Mouse (Mus musculus): ENCODE data around the gene Pif1. TPM values are rescaled to one million over a fixed set of nuclear protein-coding genes. Genes with fewer than 3 reads are reported as not detected.

Gene Pif1
- total and polyA plus RNA-seq, 3 experiments, result 11.2 to 14.5 (median 12.2) TPM

GRCm38 (mm10) chr9:65545635-65546412 is 41.1 kb upstream of the Pif1 start:
- no peak; the same call in 1 of the 2 replicates for TF ChIP-seq MAX (IDR thresholded peaks at IDR 0.05; ENCODE audit: low read length)
- TF ChIP-seq BHLHE40 (IDR thresholded peaks at IDR 0.05; ENCODE audit: low read depth, low read length), result peak; percentile 90
- no peak for TF ChIP-seq TBP (conservative IDR thresholded peaks at IDR 0.05; ENCODE audit: low read depth, low read length)
- TF ChIP-seq POLR2A (IDR thresholded peaks at IDR 0.05; ENCODE audit: low read depth, low read length), result 0 out of 2 replicates have a peak, but pooled peaks have one; percentile 21
- no peak for TF ChIP-seq KAT2A (IDR thresholded peaks at IDR 0.05; ENCODE audit: insufficient replicate concordance, low read length)
- no peak for TF ChIP-seq HCFC1 (IDR thresholded peaks at IDR 0.05; ENCODE audit: low read depth, low read length)
- no peak for TF ChIP-seq UBTF (IDR thresholded peaks at IDR 0.05; ENCODE audit: low read depth, low read length)
- TF ChIP-seq CHD1 (IDR thresholded peaks at IDR 0.05; ENCODE audit: low read depth, low read length), result no peak
- TF ChIP-seq CHD2 (IDR thresholded peaks at IDR 0.05; ENCODE audit: low read length), result no peak
- no peak for TF ChIP-seq USF2 (conservative IDR thresholded peaks at IDR 0.05; ENCODE audit: low read depth, low read length)
- no peak for TF ChIP-seq ZMIZ1 (IDR thresholded peaks at IDR 0.05; ENCODE audit: low read depth, low read length)
- TF ChIP-seq NELFE (IDR thresholded peaks at IDR 0.05; ENCODE audit: low read depth, low read length), result no peak
- no peak for TF ChIP-seq PAX5 (IDR thresholded peaks at IDR 0.05; ENCODE audit: low read length)
- no peak for TF ChIP-seq JUN (IDR thresholded peaks at IDR 0.05; ENCODE audit: insufficient read depth, low read depth, low read length)
- TF ChIP-seq RCOR1 (conservative IDR thresholded peaks at IDR 0.05; ENCODE audit: low read depth, low read length), result no peak
- peak; percentile 47; the same call in 1 of the 2 replicates for TF ChIP-seq IRF4 (IDR thresholded peaks at IDR 0.05; ENCODE audit: low read depth, low read length)
- TF ChIP-seq CTCF (conservative IDR thresholded peaks at IDR 0.05 in 1 of 2, IDR thresholded peaks at IDR 0.05 in 1 of 2; ENCODE audit: low read depth in 2 of 2, low read length in 2 of 2), result no peak
- TF ChIP-seq GABPA (IDR thresholded peaks at IDR 0.05; ENCODE audit: insufficient replicate concordance, low read depth, low read length), result no peak
- peak; percentile 72 for TF ChIP-seq ELF1 (IDR thresholded peaks at IDR 0.05; ENCODE audit: low read depth, low read length)
- TF ChIP-seq SMC3 (IDR thresholded peaks at IDR 0.05; ENCODE audit: low read depth, low read length), result no peak
- no peak for TF ChIP-seq USF1 (IDR thresholded peaks at IDR 0.05; ENCODE audit: low read depth, low read length)
- TF ChIP-seq MAFK (IDR thresholded peaks at IDR 0.05; ENCODE audit: insufficient replicate concordance, low read length), result no peak
- TF ChIP-seq MYC (IDR thresholded peaks at IDR 0.05; ENCODE audit: low read depth, low read length), result 0 out of 2 replicates have a peak, but pooled peaks have one; percentile 39
- no peak for TF ChIP-seq ZC3H11A (IDR thresholded peaks at IDR 0.05; ENCODE audit: low read depth, low read length)
- 0 out of 2 replicates have a peak, but pooled peaks have one; percentile 11 for TF ChIP-seq ETS1 (conservative IDR thresholded peaks at IDR 0.05; ENCODE audit: low read depth, low read length)
- TF ChIP-seq SIN3A (IDR thresholded peaks at IDR 0.05; ENCODE audit: low read length), result no peak
- no peak for TF ChIP-seq MEF2A (IDR thresholded peaks at IDR 0.05; ENCODE audit: borderline replicate concordance, low read depth, low read length)
- TF ChIP-seq EP300 (IDR thresholded peaks at IDR 0.05; ENCODE audit: low read length), result peak; percentile 72; the same call in 1 of the 2 replicates
- TF ChIP-seq RAD21 (IDR thresholded peaks at IDR 0.05; ENCODE audit: low read depth, low read length), result no peak
- peak; percentile 29; the same call in 1 of the 2 replicates for TF ChIP-seq TCF12 (IDR thresholded peaks at IDR 0.05; ENCODE audit: low read depth, low read length)
- no peak for TF ChIP-seq ZNF384 (IDR thresholded peaks at IDR 0.05; ENCODE audit: low read depth, low read length)
- no peak for TF ChIP-seq POLR2AphosphoS2 (IDR thresholded peaks at IDR 0.05; ENCODE audit: low read depth, low read length)
- TF ChIP-seq MXI1 (IDR thresholded peaks at IDR 0.05; ENCODE audit: low read depth, low read length), result no peak
- TF ChIP-seq JUND (conservative IDR thresholded peaks at IDR 0.05; ENCODE audit: low read depth, low read length), result no peak
- no peak for TF ChIP-seq NRF1 (IDR thresholded peaks at IDR 0.05; ENCODE audit: low read depth, low read length)
- TF ChIP-seq ZKSCAN1 (IDR thresholded peaks at IDR 0.05; ENCODE audit: borderline replicate concordance, low read depth, low read length), result no peak
- no peak for TF ChIP-seq E2F4 (IDR thresholded peaks at IDR 0.05; ENCODE audit: insufficient replicate concordance, low read depth, low read length)
- no peak for TF ChIP-seq MAZ (IDR thresholded peaks at IDR 0.05; ENCODE audit: low read depth, low read length)
- peaks cover 24 to 81% of the 10 kb centered on the region in 2 experiments for H3K4me1 ChIP-seq (ENCODE audit: control insufficient read depth in 1 of 2, insufficient read depth in 2 of 2)
- peak overlapping the region in 1 of 3 experiments; percentile 6 for H3K4me3 ChIP-seq (replicated peaks in 1 of 3; ENCODE audit: low read depth in 2 of 3, low read length in 2 of 3, poor library complexity in 1 of 3)

More at GRCm38 (mm10) chr9:65545635-65546412, 41.1 kb upstream of the Pif1 start:
- Histone ChIP-seq H3K9me3 (replicated peaks; ENCODE audit: low read length) (no peaks in the 10 kb centered on the region), H3K9ac (ENCODE audit: insufficient read depth, low read depth) (no peak overlapping the region), H3K27me3 (replicated peaks) (no peaks in the 10 kb centered on the region), H3K4me2 (ENCODE audit: insufficient read depth, low read depth, poor library complexity, severe bottlenecking) (no peak overlapping the region), H3K36me3 (replicated peaks in 1 of 2; ENCODE audit: control insufficient read depth in 1 of 2, insufficient read depth in 1 of 2, low read length in 1 of 2) (no peaks in the 10 kb centered on the region), H3K27ac (ENCODE audit: insufficient read depth, low read depth) (peak overlapping the region; percentile 34), H3K79me2 (replicated peaks; ENCODE audit: control insufficient read depth, extremely low read depth, insufficient read depth, poor library complexity, severe bottlenecking) (no peaks in the 10 kb centered on the region)
- in situ Hi-C loops (cut with MboI; ENCODE audit: low pct_ligation_motif_present, low pct_unique_long_range_greater_than_20kb, low sequenced_read_pairs), result no loop called here
- dilution Hi-C loops (cut with MboI; ENCODE audit: extremely low pct_ligation_motif_present, extremely low pct_unique_long_range_greater_than_20kb, low sequenced_read_pairs), result no loop called here
- DNase-seq (ENCODE audit: extremely low read depth), result peak; percentile 68
